Mouse (Mus musculus) ES-E14 (cell line): Measurements from ENCODE around the gene Ppm1l.

ENCODE experiments used
- CHD2 ChIP-seq: IDR thresholded peaks from 2 replicates; pipeline ENCODE4 v1.6.1; 2014; ENCODE audit warnings: mild to moderate bottlenecking, low read depth, low read length, inconsistent platforms
- HCFC1 ChIP-seq: IDR thresholded peaks from 2 replicates; pipeline ENCODE4 v1.6.1; 2012; ENCODE audit warnings: low read length, inconsistent platforms, borderline replicate concordance; ENCODE audit not compliant: insufficient read depth
- ZC3H11A ChIP-seq: IDR thresholded peaks from 2 replicates; pipeline ENCODE4 v1.6.1; 2012; ENCODE audit warnings: low read depth, mild to moderate bottlenecking, inconsistent platforms, low read length, borderline replicate concordance
- ZNF384 ChIP-seq: IDR thresholded peaks from 2 replicates; pipeline ENCODE4 v1.6.1; 2012; ENCODE audit warnings: low read depth, low read length, inconsistent platforms

DNA sequence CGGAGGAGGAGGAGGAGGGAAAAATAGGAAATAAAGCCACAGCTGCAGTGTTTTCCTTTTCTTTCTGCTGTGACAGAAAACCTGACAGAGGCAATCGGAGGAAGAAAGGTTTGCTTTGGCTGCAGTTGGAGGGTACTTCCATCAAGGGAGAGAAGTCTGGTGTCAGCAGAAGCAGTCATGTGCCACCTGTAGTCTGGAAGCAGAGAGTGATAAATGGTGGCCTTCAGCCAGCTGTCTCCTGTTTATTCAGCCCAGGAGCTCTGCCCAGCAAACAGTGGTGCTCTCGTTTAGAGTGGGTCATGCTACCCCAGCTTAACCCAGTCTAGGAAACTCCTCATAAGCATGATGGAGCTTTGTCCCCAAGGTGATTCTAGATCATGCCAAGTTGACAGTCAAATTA lies 77.3 kb downstream of the Ppm1l start:
- TF ChIP-seq ZNF384 (no peak), CHD2 (no peak), ZC3H11A (no peak), HCFC1 (no peak)
